Mouse (Mus musculus) limb, embryonic 14.5 days (tissue): ENCODE data around the gene Clec11a. TPM values are rescaled to one million over a fixed set of nuclear protein-coding genes. Genes with fewer than 3 reads are reported as not detected.

Source experiments
- ATAC-seq: fragments of 200-750 bp; cut with Nextera tagmentation; 2 replicates; pipeline ENCODE4 v1.8.0; 2017; ENCODE audit warnings: low read depth, moderate number of reproducible peaks, moderate TSS enrichment; ENCODE audit not compliant: low FRiP score
- DNase-seq: peaks from one replicate; pipeline ENCODE4 v3.0.0-alpha.2; 2015; ENCODE audit warnings: low spot score
- H3K27ac ChIP-seq: fragments of 300-500 bp; sonication (generic); replicated peaks from 2 replicates; pipeline ENCODE4 v1.5.1; 2014; ENCODE audit warnings: low read depth, mild to moderate bottlenecking, low read length, moderate library complexity, mixed read lengths
- H3K27me3 ChIP-seq: fragments of 300-500 bp; sonication (generic); 2 replicates; pipeline ENCODE4 v1.6.1; 2014; ENCODE audit warnings: low read length, mixed read lengths; ENCODE audit not compliant: control insufficient read depth, insufficient read depth
- H3K36me3 ChIP-seq: fragments of 300-500 bp; sonication (generic); 2 replicates; pipeline ENCODE4 v1.6.1; 2014; ENCODE audit warnings: mild to moderate bottlenecking, low read length, moderate library complexity, mixed read lengths; ENCODE audit not compliant: control insufficient read depth, insufficient read depth
- H3K4me1 ChIP-seq: fragments of 300-500 bp; sonication (generic); 2 replicates; pipeline ENCODE4 v1.6.1; 2014; ENCODE audit warnings: antibody characterized with exemption, low read length, mixed read lengths; ENCODE audit not compliant: control insufficient read depth, insufficient read depth
- H3K4me2 ChIP-seq: fragments of 300-500 bp; sonication (generic); replicated peaks from 2 replicates; pipeline ENCODE4 v1.6.1; 2014; ENCODE audit warnings: low read depth, mild to moderate bottlenecking, low read length, moderate library complexity; ENCODE audit not compliant: severe bottlenecking
- H3K4me3 ChIP-seq: fragments of 300-500 bp; sonication (generic); replicated peaks from 2 replicates; pipeline ENCODE4 v1.5.1; 2014; ENCODE audit warnings: low read length
- H3K9ac ChIP-seq: fragments of 300-500 bp; sonication (generic); 2 replicates; pipeline ENCODE4 v1.6.1; 2014; ENCODE audit warnings: mild to moderate bottlenecking, low read depth, low read length, moderate library complexity; ENCODE audit not compliant: severe bottlenecking
- H3K9me3 ChIP-seq: fragments of 300-500 bp; sonication (generic); 2 replicates; pipeline ENCODE4 v1.6.1; 2016; ENCODE audit warnings: low read length; ENCODE audit not compliant: control insufficient read depth
- POLR2A ChIP-seq: fragments of 200-500 bp; IDR thresholded peaks from 2 replicates; pipeline ENCODE4 v1.8.0; 2012; ENCODE audit warnings: inconsistent platforms, mild to moderate bottlenecking, moderate library complexity, borderline replicate concordance; ENCODE audit not compliant: insufficient read depth, insufficient read length; ENCODE audit errors: extremely low read depth
- WGBS: fragments of 180-500 bp; shearing (Covaris S2); extraction: QIAGEN DNeasy Blood & Tissue Kit; methylation state at CpG from one replicate; pipeline ENCODE4 v1.1.7; 2014; 5-methylcytosine and 5-hydroxymethylcytosine counted together
- polyA plus RNA-seq, 2 experiments: library from polyadenylated mRNA; depleted of rRNA in 1 of 2; stranded (reverse) in 1 of 2; unstranded in 1 of 2; fragments of >200 nt; fragmentation: Nextera tagmentation in 1 of 2; extraction: Ambion mirVana in 1 of 2; gene quantifications; 2 replicates each; pipeline versions ENCODE4 v1.2.1 to v1.2.3; 2012 to 2014

Clec11a gene
- polyA plus RNA-seq, 2 experiments = 15.5 to 21.2 TPM

GRCm38 (mm10) chr7:44317913-44318312 is 11.2 kb upstream of the Clec11a start:
- Histone ChIP-seq H3K9ac (no peak overlapping the region), H3K9me3 (no peaks in the 10 kb centered on the region), H3K27ac (no peak overlapping the region), H3K4me2 (no peak overlapping the region), H3K4me3 (no peak overlapping the region), H3K36me3 (peaks cover 3% of the 10 kb centered on the region; the same call in 1 of the 2 replicates), H3K27me3 (no peaks in the 10 kb centered on the region; the same call in 1 of the 2 replicates), H3K4me1 (no peaks in the 10 kb centered on the region)
- no peak for DNase-seq
- no peak for TF ChIP-seq POLR2A
- 37% methylated on average over 4 of the region's 4 CpGs for WGBS
- no peak for ATAC-seq

GRCm38 (mm10) chr7:44312484-44312883 is 5.8 kb upstream of the Clec11a start:
- H3K27ac ChIP-seq = no peak overlapping the region
- peaks cover 20% of the 10 kb centered on the region for H3K4me1 ChIP-seq
- 49% methylated on average over 8 of the region's 16 CpGs for WGBS
- H3K36me3 ChIP-seq = peaks cover 3% of the 10 kb centered on the region; the same call in 1 of the 2 replicates
- H3K27me3 ChIP-seq = peaks cover 4% of the 10 kb centered on the region
- H3K4me3 ChIP-seq = no peak overlapping the region
- DNase-seq (no peak), ATAC-seq (no peak)
- TF ChIP-seq POLR2A = no peak
- no peak overlapping the region for H3K4me2 ChIP-seq
- no peak overlapping the region for H3K9ac ChIP-seq
- no peaks in the 10 kb centered on the region for H3K9me3 ChIP-seq

GRCm38 (mm10) chr7:44311713-44312304 is 5.1 kb upstream of the Clec11a start:
- Histone ChIP-seq H3K27me3 (peaks cover 4% of the 10 kb centered on the region), H3K4me1 (peaks cover 27% of the 10 kb centered on the region), H3K4me2 (peak overlapping the region; percentile 98; the same call in 1 of the 2 replicates), H3K36me3 (no peaks in the 10 kb centered on the region), H3K9ac (no peak overlapping the region), H3K27ac (no peak overlapping the region), H3K4me3 (0 out of 2 replicates have a peak overlapping the region, but pooled peaks have one; percentile 2), H3K9me3 (no peaks in the 10 kb centered on the region)
- no peak for TF ChIP-seq POLR2A
- DNase-seq (no peak), ATAC-seq (no peak)
- 10% methylated on average over 6 of the region's 6 CpGs for WGBS

GRCm38 (mm10) chr7:44310878-44311712 is 4.4 kb upstream of the Clec11a start:
- Histone ChIP-seq H3K9me3 (no peaks in the 10 kb centered on the region), H3K4me3 (peak overlapping the region; percentile 50), H3K27me3 (peaks cover 4% of the 10 kb centered on the region), H3K4me1 (peaks cover 34% of the 10 kb centered on the region), H3K36me3 (no peaks in the 10 kb centered on the region), H3K27ac (no peak overlapping the region), H3K9ac (peak overlapping the region; percentile 58), H3K4me2 (peak overlapping the region; percentile 98)
- 0 out of 2 replicates have a peak, but pooled peaks have one; percentile 0 for ATAC-seq
- under 1% methylated on average over 37 of the region's 38 CpGs for WGBS
- TF ChIP-seq POLR2A = no peak
- no peak for DNase-seq

GRCm38 (mm10) chr7:44310285-44310877 is 3.7 kb upstream of the Clec11a start:
- H3K9me3 ChIP-seq = no peaks in the 10 kb centered on the region
- H3K4me2 ChIP-seq = peak overlapping the region; percentile 98
- H3K4me3 ChIP-seq = peak overlapping the region; percentile 50
- H3K27me3 ChIP-seq = peaks cover 4% of the 10 kb centered on the region
- WGBS = 0% methylated on average over 26 of the region's 40 CpGs
- no peak for DNase-seq
- no peak for TF ChIP-seq POLR2A
- H3K4me1 ChIP-seq = peaks cover 40% of the 10 kb centered on the region
- H3K27ac ChIP-seq = no peak overlapping the region
- 0 out of 2 replicates have a peak, but pooled peaks have one; percentile 2 for ATAC-seq
- H3K36me3 ChIP-seq = no peaks in the 10 kb centered on the region
- peak overlapping the region; percentile 58 for H3K9ac ChIP-seq
